Mouse (Mus musculus) kidney, postnatal 4 days (tissue): ENCODE measurements around the gene Guca1a.

Experiments
- DNase-seq, 2 experiments: peaks; one replicate each; pipeline ENCODE4 v3.0.0; 2021; ENCODE audit warnings: mixed read lengths in 2 of 2

Gene Guca1a

DNA sequence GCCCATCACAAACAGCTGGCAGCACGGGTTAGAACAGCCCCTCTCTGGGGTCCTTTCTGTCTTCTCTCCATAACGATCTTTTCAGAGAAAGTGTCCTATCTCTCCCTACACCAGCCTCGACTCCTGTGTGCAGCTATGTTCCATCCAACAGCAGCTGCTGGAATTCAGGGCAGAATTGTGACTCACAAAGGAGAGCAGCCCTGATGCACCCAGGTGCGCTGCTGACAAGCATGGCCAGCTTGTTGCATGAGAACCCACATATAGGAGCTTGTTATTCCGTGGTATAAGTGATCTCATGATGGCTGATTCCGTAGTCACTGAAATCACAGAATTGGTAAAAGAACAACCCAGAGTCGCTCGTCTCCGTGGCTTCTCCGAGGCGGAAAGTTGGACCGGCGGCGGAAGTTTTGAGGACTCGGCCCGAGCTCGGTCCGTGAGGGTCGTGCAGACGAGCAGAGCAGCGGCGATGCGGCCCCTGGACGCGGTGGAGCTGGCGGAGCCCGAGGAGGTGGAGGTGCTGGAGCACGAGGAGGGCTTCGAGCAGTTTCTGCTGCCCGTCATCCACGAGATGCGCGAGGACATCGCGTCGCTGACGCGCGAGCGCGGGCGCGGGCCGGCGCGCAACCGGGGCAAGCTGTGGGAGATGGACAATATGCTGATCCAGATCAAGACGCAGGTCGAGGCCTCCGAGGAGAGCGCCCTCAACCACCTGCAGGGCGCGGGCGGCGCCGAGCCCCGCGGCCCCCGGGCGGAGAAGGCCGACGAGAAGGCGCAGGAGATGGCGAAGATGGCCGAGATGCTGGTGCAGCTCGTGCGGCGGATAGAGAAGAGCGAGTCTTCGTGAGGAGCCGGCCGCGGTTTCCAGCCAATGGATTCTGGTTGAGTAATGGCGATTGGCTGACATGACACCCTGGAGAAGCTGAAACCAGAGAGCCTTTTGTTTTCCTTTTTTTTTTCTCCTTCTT, 9.8 kb upstream of the Guca1a start:
- peak; percentile 25 to 50 for DNase-seq

DNA sequence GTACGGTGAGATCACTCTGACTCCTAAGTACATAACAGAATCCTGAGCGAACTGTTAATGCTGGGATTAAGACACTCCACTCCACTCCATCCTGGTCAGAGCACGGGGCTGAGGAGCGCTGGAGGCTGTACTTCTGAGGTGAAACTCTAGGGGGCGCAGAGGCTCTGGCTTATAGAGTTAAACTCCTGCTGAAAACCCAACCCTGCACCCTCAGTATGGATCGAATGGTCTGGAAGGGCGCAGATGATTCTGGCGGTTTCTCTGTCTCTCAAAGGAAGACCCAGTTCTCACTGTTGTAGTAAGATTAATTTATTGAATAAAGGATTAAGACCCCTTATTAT, 8.1 kb upstream of the Guca1a start:
- DNase-seq: peak; percentile 87

DNA sequence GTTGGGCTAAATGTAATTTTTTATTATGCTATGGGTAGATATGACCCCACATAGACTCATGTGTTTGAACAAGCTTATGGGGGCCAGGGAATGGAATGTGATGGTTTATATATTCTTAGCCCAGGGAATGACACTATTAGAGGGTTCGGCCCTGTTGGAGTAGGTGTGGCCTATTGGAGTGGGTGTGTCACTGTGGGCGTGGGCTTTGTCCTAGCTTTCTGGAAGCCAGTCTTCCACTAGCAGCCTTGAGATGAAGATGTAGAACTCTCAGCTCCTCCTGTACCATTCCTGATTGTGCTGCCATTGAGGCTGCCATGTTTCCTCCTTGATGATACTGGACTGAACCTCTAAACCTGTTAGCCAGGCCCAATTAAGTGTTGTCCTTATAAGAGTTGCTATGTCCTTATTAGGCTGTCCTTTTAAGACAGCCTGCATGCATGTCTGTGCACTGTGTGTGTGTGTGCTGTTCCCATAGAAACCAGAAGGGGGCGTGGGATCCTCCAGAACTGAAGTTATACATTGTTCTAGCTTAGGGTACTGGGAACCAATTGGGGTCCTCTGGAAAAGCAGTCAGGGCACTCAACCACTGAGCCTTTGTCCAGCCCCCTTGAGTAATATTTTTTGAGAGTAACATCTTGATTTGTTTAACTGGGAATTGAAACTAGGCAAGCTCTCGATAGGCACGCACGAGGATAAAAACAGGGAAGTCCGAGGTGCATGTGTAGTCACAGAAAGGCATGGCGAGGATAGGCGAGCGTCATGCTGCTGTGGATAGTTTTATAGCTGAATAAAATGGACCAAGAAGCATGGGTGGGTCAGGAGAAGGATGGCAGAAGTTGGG, 7.6 kb upstream of the Guca1a start:
- no peak for DNase-seq

DNA sequence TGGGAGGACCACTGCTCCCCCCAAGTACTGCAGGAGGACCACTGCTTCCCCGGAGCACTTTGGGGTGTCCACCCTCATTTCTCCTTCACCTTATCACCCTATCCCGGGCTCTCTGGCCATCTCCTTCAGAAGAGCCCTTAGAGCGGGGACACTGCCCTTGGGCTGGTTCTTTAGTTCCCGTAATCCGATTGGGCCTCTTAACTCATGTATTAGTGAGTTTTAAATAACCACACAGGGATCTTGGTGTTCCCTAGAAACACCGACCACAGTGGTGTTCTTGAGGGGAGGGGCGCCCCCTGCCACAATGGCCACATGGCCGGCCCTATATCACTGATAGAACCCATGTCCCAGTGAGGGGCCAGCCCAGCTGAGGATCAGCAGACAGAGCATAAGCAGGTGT, 1.3 kb downstream of the Guca1a start:
- DNase-seq: no peak

DNA sequence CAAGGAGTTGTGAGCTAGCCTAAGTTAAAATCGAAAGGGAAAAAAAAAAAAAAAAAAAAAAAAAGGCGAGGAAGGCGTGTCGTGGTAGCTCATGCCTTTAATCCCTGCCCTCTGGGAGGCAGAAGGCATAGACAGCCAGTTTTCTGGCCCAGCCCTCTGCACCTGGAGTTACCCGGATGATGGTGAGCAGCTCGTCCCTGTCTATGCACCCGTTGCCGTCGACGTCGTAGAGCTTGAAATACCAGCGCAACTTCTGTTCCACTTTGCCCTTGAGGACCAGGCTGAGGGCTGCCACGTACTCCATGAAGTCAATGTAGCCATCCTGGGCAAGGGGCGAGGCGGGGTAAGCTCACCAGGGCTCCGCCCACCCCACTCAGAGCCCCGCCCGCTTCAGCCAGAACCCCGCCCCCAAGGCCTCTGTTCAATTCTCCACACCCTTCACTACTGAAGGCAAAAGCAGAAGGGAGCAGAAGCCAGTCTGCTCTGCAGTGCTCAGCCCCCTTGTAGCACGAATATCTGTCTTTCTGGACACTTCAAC, 4.9 kb downstream of the Guca1a start:
- peak; percentile 77 to 83 for DNase-seq

DNA sequence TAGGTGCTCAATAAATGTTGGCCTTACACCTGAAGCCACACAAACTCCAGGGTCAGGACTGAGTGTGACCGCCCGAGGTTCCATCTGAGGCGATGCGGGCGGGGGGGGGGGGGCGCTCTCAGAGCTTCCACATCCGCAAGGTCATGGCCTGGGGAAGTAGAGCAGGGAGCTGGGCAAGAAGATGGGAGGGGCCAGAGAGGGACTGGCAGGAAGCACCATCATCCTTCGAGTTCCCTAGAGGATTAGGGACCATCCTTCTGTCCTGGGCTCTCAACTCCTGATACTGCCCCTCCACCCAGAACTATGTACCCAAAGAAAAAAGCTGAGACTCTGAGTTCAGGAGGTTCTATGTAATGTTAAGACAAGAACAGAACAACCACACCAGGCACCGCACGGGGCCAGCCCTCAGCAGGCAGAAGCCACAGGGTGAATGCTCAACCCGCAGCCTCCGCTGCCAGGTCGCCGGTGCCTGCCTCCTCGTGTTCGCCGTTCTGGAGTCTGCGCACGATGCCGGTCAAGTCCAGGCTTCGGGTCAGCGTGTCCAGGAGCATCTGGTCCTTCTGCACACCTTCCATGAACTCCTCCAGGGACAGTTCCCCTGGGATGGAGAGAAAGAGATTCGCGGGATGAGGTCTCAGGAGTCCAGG, 6.0 kb downstream of the Guca1a start:
- peak; percentile 26 to 43 for DNase-seq

DNA sequence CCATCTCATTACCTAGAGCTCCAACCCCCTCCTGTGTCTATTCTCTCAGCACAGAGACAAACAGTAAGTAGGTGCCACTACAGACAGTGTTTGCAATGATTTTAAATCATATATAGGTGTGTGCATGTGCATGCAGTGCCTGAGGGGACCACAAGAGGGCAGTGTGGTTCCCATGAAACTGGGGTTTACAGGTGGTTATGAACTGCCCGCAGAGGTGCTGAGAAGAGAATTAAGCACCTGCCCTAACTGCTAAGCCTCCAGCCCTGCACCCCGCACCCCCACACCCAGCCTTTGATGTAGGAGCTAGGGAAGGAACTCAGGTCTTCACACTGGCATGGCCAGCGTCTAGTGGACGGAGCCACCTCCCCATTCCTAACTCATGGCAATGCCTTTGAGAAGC, 13.7 kb downstream of the Guca1a start:
- peak; percentile 81 to 83 for DNase-seq

DNA sequence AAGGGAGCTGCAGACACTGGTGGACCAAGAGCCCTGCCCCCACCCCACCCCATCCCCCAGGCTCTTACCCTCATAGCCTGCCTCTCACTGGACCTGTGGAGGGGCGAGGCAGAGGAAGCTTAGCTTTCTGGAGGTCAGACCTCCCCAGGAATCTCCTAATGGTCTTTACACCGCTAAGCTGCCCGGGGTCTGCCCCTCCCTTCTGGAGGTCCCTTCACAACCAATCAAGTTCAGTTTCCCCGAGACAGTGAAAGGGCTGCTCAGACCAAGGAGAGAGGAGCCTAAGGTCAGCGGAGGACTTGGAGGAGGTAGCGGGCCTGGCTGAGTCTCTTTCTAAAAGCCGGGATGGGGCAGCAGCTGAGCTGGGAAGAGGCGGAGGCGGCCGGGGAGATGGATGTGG, 15.2 kb downstream of the Guca1a start, which contains the start of gene Guca1b:
Gene Guca1b (plus strand): TSS at position 249 of the 400 bp plus-strand sequence.
- no peak for DNase-seq

DNA sequence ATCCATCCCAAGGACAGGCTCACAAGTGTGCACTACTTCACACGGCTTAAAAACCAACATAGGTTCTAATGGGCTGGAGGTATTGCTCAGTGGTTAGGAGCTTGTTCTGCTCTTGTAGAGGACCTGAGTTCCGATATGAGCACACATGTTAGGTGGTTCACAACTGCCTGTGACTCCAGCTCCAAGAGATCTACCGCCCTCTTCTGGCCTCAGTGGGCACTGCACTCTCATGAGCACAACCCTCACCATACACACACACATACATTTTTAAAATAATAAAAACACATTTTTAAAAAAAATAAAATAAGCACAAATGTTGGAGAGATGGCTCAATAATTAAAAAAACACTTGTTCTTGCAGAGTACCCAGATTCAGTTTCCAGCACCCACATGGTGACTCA, 16.3 kb downstream of the Guca1a start:
- DNase-seq: no peak

DNA sequence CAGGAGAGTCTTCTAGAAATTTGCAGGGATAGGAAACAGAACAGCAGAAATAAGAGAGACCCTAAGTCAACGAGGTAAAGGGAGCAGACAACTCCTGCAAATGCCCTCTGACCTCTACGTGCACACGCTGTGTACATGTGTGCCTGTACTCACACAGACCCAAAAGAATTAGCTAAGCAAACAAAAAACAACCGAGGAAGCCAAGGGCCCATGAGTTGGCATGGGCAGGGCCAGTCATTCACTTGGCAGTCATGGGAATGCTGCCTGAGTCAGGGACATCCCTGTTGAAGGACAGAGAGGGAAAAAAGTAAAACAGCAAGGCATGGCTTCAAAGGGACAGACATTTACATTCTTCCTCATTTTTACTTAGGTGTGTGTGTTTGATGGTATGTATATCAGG, 17.1 kb downstream of the Guca1a start:
- DNase-seq: no peak

DNA sequence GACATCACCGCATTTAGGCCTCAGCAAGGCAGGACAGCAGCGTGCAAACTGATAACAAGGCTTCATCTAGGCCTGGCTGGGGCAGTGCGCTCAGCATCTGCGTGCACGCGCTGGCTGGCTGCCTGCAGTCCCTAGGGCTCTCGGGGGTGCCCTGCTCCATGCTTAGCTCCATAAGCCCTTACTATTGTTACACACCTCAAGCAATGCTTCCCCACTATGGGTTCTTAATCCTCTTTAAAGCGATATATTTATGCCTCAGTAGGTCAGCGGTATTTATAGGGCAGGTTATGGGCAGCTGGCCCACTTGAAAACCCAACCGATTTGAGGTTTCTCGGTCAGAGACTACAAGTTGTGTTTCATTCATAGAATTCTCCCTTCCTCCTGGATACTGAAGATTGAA, 18.5 kb downstream of the Guca1a start:
- no peak for DNase-seq

DNA sequence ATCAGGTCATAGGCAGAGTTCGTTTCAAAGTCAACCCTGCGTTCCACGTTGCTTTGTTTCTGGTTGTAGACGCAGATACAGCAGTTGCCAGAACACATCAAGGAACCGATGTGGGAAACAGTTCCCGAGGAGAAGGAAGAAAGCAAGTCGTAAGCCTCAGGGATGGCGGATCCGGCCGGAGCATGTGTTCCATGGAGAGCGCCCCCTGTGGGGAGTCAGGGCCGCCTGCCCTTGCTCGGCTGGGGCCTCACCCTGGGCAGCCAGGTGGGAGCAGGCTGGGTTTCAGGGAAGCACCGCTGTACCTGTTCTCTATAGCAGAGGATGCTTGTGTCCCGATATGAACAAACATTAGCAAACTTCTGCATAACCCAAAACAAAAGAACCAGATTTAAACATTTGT, 22.3 kb downstream of the Guca1a start:
- DNase-seq: no peak

DNA sequence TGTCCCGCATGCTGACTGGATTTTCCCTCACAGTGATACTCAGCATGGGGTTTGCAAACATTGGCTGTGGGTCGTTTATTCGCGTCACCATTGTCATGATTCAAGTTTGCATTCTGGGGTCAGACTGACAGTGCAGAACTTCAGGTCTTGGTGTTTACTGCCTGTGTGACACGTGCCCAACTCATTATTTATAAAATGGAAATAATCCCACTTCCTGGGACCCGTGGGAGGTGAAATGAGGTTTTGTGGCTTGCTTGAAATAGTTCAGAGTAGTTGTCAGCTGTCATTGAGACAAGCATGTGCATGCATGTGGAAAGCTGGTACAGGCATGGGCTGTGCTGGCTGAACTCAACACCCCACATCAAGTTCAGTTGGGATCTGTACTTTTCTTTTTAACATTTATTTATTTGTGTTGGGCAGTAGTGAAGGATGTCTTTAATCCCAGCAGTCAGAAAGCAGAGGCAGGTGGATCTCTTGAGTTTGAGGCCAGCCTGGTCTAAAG, 23.6 kb downstream of the Guca1a start:
- DNase-seq: no peak

DNA sequence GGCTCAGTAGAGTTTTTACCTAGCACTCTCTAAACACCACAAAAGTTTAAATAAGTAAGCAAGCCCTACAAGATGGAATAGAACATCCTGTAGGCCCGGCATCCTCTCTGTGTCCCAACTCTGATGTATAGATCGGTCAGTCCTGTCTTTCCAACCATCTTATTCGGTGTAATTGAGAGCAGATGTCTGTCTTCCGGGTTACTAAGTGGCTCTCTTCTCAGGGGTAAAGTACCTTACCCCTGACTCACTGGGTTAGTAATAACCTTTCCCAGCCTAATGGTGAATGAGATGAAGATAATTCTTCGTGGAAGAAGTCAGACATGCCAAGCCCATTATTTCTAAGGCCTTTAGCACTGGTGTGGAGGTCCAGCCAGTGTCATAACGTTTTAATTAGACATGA, 26.4 kb downstream of the Guca1a start:
- DNase-seq: no peak

DNA sequence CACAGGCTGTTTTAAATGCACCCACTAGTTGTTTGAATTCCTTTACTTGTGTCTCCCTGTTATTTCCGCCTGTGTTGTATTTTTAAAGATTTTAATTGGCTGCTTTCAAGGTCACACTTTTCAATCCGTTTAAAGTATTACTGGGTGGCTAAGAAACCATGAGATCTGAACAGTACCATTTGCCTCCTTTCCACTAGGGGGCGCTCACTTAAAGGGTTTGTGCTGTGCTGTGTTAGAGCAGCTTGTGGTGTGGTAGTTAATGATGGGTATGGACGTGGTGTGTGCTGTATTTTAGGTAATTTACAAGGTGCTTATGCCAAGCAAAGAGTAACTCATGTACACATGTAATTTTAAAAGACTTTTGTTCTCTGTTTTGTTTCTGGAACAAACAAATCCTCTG, 28.9 kb downstream of the Guca1a start:
- peak; percentile 76 to 81 for DNase-seq

DNA sequence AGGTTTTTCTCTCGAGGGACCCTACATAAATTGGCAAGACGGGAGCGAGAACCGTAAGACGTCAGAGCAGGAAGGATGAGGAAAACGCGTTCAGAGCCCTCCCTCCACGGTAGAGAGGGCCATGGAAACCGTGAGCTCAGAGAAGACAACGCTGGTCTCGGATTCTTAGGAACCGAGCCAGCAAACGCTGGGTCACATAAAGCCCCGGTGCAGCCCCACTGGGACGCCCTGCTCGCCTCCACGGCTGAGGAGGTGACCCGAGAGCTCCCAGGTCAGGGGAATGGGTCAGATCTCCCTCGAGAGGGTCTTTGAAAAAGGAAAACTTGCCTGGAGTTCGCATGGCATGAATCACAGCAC, 31.3 kb downstream of the Guca1a start:
- DNase-seq: no peak

DNA sequence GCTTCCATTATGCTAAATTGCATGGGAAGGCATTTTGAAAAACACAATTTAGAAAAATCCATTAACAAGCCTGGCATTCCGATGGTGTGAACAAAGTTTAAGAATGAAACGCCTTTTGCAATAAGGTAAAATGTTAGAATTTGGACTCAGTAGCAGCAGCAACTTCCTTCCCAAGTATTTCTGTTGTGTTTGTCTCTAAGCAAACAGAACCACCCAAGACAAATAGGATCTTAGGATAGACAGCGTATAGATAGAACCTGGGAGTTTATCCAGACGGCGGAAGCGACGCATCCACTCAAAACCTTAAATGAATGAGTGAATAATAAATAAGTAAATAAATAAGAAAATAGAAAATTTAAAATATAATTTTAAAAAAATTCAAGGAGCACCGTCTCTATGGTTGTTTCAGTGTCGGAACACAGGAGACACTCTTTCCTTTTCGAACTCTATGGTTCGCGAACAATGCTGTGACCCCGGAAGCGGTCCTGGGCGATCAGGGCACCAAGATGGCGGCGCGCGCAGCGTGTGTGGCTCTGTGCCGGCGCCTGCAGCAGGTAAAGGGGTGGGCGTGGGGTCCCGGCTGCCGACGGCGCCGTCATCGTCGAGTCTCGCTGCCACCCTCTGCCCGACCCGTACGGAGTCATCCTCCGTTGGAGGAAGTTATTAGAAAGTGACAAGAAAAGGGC, 31.8 kb downstream of the Guca1a start, which contains the start of gene Mrps10:
Gene Mrps10 (plus strand): TSS at position 487 of the 686 bp plus-strand sequence.
- DNase-seq: peak; percentile 88 to 93

DNA sequence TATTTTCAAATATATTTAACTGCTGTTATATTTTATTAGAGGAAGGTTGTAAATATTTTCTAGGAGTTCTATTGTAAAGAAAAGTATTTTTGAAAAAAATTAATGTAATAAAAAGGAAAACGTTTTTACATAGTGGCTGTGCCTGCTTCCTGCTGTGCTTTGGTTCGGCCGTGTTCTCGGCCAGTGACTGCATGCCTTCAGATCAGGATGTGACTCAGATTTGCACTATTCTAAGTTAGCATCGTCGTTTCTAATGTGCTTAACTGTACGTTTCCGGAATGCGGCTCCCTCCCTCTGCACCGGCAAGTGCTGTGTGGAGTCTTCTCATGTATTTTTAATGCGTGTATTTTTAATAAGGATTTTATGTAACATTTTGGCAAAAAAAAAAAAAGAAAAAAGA, 39.0 kb downstream of the Guca1a start:
- no peak for DNase-seq

DNA sequence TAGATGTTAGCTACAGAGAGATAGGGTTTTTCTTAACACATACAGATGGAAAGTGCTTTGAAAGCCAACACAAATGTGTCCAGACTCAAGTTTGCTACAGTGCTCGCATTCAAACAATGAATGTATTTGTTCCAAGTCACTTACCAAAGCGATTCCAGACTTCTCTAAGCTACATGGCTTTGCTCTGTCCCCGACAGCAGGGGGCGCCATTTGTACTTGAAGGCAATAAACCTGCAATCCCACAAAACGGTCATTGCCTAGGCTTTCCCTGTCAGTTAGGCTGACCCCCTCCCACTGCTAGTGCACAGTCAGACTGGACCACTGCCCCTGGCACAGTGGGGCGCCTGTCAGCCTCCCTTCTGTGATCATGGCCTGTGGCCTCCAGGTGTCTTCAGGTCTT, 40.4 kb downstream of the Guca1a start:
- peak; percentile 64 to 67 for DNase-seq

DNA sequence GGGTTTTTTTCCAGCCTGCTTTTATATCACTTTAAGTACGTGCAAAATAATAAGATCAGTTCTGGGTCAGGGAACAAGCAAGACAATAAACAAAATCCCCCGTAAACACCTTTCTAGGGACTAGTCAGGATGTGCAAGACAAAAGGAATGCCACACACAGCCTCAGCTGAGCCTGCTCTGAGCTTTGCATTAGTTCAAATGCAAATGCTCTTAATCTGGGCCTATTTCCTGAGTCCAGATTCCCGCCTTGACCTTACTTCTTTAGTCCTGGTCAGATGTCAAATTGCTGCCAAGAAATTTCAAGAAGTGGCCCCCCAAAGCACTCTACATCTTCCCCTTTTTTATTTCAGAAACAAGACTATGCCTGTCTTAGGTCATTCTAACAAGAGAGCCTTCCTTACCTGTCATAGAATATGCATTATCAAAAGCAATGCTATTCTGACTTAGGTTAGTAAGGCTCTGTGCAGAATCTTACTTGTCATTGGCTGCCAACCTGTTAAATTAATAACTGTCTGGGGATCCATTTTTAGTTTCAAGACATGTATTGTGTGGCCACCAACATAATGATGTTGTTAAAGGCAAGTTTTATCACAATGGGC, 50.6 kb downstream of the Guca1a start:
- no peak for DNase-seq
